Mouse (Mus musculus) stomach, postnatal 0 days (tissue): Measurements from ENCODE around the gene Srgap2.

Experiments used
- CTCF ChIP-seq: IDR thresholded peaks from 2 replicates; pipeline ENCODE4 v1.5.1; 2016; ENCODE audit warnings: antibody characterized with exemption, low read depth, mild to moderate bottlenecking, moderate library complexity
- EP300 ChIP-seq: optimal IDR thresholded peaks from 2 replicates; pipeline ENCODE3; 2016; ENCODE audit warnings: antibody characterized with exemption

DNA sequence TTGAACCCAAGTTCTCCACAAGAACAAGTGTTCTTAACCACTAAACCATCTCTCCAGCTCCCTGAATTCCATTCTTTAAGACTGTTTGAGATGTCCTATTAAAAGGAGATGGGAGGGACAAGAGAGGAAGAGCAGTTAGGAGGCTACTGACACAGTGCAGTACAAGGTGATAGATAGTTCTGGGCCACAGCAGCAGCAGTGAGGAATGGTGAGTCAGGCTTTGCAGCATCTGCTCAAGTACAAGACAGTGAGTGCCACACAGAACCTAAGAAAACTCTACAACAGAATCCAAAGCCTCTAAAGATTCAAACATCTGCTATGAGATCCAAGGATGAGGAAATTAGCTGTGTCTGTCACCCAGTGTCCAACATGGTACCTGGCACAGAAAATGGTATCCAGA, 51.8 kb downstream of the Srgap2 start:
- TF ChIP-seq CTCF (no peak), EP300 (no peak)
